Comparison of ENCODE assay signal across 24 mouse cellular contexts in the genomic region with DNA sequence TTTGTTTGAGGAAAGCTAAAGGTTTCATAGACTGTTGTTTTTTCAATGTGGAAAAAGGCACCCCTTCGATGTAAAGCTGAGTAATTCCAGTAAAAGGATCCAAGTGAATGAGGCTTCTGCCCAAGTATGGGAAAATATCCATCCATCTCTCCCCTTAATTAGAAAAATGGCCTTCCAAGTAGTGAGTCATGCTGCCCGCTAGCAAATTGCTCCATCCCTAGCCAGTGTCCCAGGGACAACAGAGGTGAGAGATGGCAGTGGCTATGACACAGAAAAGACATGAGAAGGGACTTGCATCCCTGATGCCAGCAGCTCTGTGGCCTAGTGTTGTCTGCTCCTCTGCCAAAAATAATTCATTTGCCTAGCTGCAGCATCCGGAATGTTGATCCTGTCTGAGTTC.
DNase-seq lines count a peak whose midpoint lies in the region; ATAC-seq lines count a peak whose summit lies in the region.
"Had no signal": no experiment of that assay in that cellular context is flagged by ENCODE, and none has a peak within 500 bp of the region (broad histone marks: within the 10 kb centered on the region; RNA-seq: fewer than 3 reads in every experiment).

No protein-coding gene starts in this region.

- no peak overlapping the region for H3K4me3 ChIP-seq in lung, embryonic 15.5 days
- H3K4me3 ChIP-seq in stomach, embryonic 16.5 days (replicated peaks; ENCODE audit: low read length), result no peak overlapping the region
- no peak overlapping the region for H3K4me3 ChIP-seq in midbrain, embryonic 11.5 days (ENCODE audit: low read depth, low read length)
- H3K4me3 ChIP-seq: forebrain, embryonic 12.5 days; heart, adult 2 months; heart, embryonic 15.5 days; kidney, embryonic 15.5 days; liver, embryonic 12.5 days; midbrain, embryonic 10.5 days had no signal

- ATAC-seq in lung, embryonic 15.5 days (ENCODE audit: borderline replicate concordance, extremely low read depth, low FRiP score, low TSS enrichment), result no peak
- ATAC-seq in stomach, embryonic 16.5 days (ENCODE audit: insufficient read depth, low FRiP score), result no peak
- no peak for ATAC-seq in frontal cortex, adult (ENCODE audit: low TSS enrichment)
- ATAC-seq in midbrain, embryonic 11.5 days (ENCODE audit: low FRiP score), result no peak
- ATAC-seq: CD4-positive, CD25-positive, alpha-beta regulatory T cell, adult 4 months; hindbrain, embryonic 16.5 days; intestine, embryonic 16.5 days; liver, embryonic 12.5 days had no signal

- H3K36me3 ChIP-seq in lung, embryonic 15.5 days, result no peaks in the 10 kb centered on the region
- no peaks in the 10 kb centered on the region for H3K36me3 ChIP-seq in stomach, embryonic 16.5 days (ENCODE audit: control insufficient read depth, insufficient read depth, low read length)
- H3K36me3 ChIP-seq in midbrain, embryonic 11.5 days (ENCODE audit: control insufficient read depth, insufficient read depth, low read length), result no peaks in the 10 kb centered on the region
- H3K36me3 ChIP-seq: forebrain, embryonic 12.5 days; heart, embryonic 15.5 days; kidney, embryonic 15.5 days; liver, embryonic 12.5 days; midbrain, embryonic 10.5 days had no signal

- H3K4me1 ChIP-seq in lung, embryonic 15.5 days, result no peaks in the 10 kb centered on the region
- no peaks in the 10 kb centered on the region for H3K4me1 ChIP-seq in stomach, embryonic 16.5 days (ENCODE audit: control insufficient read depth, insufficient read depth, low read length)
- H3K4me1 ChIP-seq in midbrain, embryonic 11.5 days (ENCODE audit: control insufficient read depth, insufficient read depth, low read length), result no peaks in the 10 kb centered on the region
- H3K4me1 ChIP-seq: forebrain, embryonic 12.5 days; heart, embryonic 15.5 days; kidney, embryonic 15.5 days; liver, embryonic 12.5 days; midbrain, embryonic 10.5 days had no signal

- no peaks in the 10 kb centered on the region for H3K9me3 ChIP-seq in lung, embryonic 15.5 days
- H3K9me3 ChIP-seq in stomach, embryonic 16.5 days (replicated peaks; ENCODE audit: control insufficient read depth, low read length), result no peaks in the 10 kb centered on the region
- no peaks in the 10 kb centered on the region for H3K9me3 ChIP-seq in midbrain, embryonic 11.5 days (ENCODE audit: control insufficient read depth, low read length)
- H3K9me3 ChIP-seq: forebrain, embryonic 12.5 days; heart, embryonic 15.5 days; kidney, embryonic 15.5 days; liver, embryonic 12.5 days; midbrain, embryonic 10.5 days had no signal

- no peak for DNase-seq in lung, postnatal 14 days
- peak; percentile 82 for DNase-seq in Muller cell, postnatal 12 days (ENCODE audit: inconsistent ontology term)
- DNase-seq in adrenal gland, postnatal 25 days, result peak; percentile 4
- no peak for DNase-seq in midbrain, embryonic 11.5 days (ENCODE audit: low spot score, missing footprints)
- DNase-seq: embryo, embryonic 11 days; gastrocnemius, postnatal 14 days; heart, adult 2 months; heart, postnatal 4 days; kidney, postnatal 4 days; retina, postnatal 1 day; right cerebral cortex, postnatal 4 days; thymus, postnatal 25 days had no signal

- WGBS in lung, embryonic 15.5 days, result 62% methylated on average over 3 of the region's 3 CpGs
- 73% methylated on average over 3 of the region's 3 CpGs for WGBS in stomach, embryonic 16.5 days
- 78% methylated on average over 3 of the region's 3 CpGs for WGBS in midbrain, embryonic 11.5 days

- no peaks in the 10 kb centered on the region for H3K27me3 ChIP-seq in lung, embryonic 15.5 days
- H3K27me3 ChIP-seq in stomach, embryonic 16.5 days (ENCODE audit: control insufficient read depth, insufficient read depth, low read length), result 0 out of 2 replicates have a peak, but pooled peaks cover 4% of the 10 kb centered on the region
- H3K27me3 ChIP-seq in midbrain, embryonic 11.5 days (ENCODE audit: control insufficient read depth, insufficient read depth, low read length), result peaks cover 13% of the 10 kb centered on the region
- H3K27me3 ChIP-seq: heart, embryonic 15.5 days had no signal

- H3K27ac ChIP-seq in lung, embryonic 15.5 days, result 0 out of 2 replicates have a peak overlapping the region, but pooled peaks have one; percentile 19
- peak overlapping the region; percentile 15; the same call in 1 of the 2 replicates for H3K27ac ChIP-seq in stomach, embryonic 16.5 days (ENCODE audit: low read length)
- H3K27ac ChIP-seq in midbrain, embryonic 11.5 days (ENCODE audit: low read depth, low read length), result no peak overlapping the region
- H3K27ac ChIP-seq: forebrain, embryonic 12.5 days; heart, adult 2 months; heart, embryonic 15.5 days; kidney, embryonic 15.5 days; liver, embryonic 12.5 days; midbrain, embryonic 10.5 days had no signal

- no peak overlapping the region for H3K9ac ChIP-seq in lung, embryonic 15.5 days
- H3K9ac ChIP-seq in stomach, embryonic 16.5 days (ENCODE audit: low read length), result no peak overlapping the region
- H3K9ac ChIP-seq in midbrain, embryonic 11.5 days (ENCODE audit: low read length), result no peak overlapping the region
- H3K9ac ChIP-seq: forebrain, embryonic 12.5 days; heart, embryonic 15.5 days; kidney, embryonic 15.5 days; liver, embryonic 12.5 days; lung, embryonic 14.5 days had no signal

- H3K4me2 ChIP-seq in lung, embryonic 15.5 days, result no peak overlapping the region
- H3K4me2 ChIP-seq in stomach, embryonic 16.5 days (ENCODE audit: low read depth, low read length), result no peak overlapping the region
- H3K4me2 ChIP-seq in midbrain, embryonic 11.5 days, result no peak overlapping the region
- H3K4me2 ChIP-seq: forebrain, embryonic 12.5 days; heart, embryonic 15.5 days; kidney, embryonic 15.5 days; liver, embryonic 12.5 days; lung, embryonic 14.5 days had no signal

Comparison
In these comparisons a context has a peak if more than half of its experiments do, and no peak if none do; other contexts are left out.
1. DNase-seq: peak in Muller cell, postnatal 12 days (single experiment) and adrenal gland, postnatal 25 days (single experiment); none in lung, postnatal 14 days (single experiment) and midbrain, embryonic 11.5 days (single experiment).